Mouse (Mus musculus): ENCODE measurements around the gene BC025920. TPM values are rescaled to one million over a fixed set of nuclear protein-coding genes. Genes with fewer than 3 reads are reported as not detected.
A peak's percentile ranks its signal among the peaks of the same experiment; 100 is the strongest.

The BC025920 gene
- polyA plus RNA-seq, 1 experiment = 3.7 TPM

DNA sequence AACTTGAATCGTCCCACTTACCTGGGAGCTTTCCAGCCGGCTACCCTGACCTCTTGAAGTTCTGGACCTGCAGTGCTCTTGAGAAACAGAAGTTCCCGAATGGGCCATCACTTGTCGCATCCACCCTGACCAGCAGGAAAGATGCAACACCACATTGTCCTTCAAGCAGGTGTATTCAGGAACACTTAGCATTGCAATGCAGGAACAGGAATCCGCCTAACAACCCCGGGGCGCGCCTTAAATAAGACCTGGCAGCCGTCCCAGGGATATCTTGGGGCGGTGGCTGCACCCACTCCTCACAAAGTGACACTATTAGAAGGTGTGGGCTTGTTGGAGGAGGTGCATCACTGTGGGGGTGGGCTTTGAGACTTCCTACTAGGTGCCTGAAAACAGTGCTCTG is 49.1 kb downstream of the BC025920 start:
- TF ChIP-seq POLR2A (IDR thresholded peaks at IDR 0.05; ENCODE audit: borderline replicate concordance, insufficient read depth, low read length) = no peak
- TF ChIP-seq CTCF (IDR thresholded peaks at IDR 0.05; ENCODE audit: borderline replicate concordance, insufficient read depth, low read depth, low read length) = no peak
- Histone ChIP-seq H3K4me3 (replicated peaks; ENCODE audit: insufficient read depth, low read depth, low read length) (no peak overlapping the region), H3K27ac (ENCODE audit: insufficient read depth, low read length) (no peak overlapping the region), H3K27me3 (ENCODE audit: control insufficient read depth, insufficient read depth, low read length) (no peaks in the 10 kb centered on the region), H3K4me1 (ENCODE audit: control insufficient read depth, insufficient read depth, low read length) (no peaks in the 10 kb centered on the region; the same call in 1 of the 2 replicates)
- peak; percentile 1 to 4 for DNase-seq
- WGBS = 97% methylated on average over 10 of the region's 10 CpGs

DNA sequence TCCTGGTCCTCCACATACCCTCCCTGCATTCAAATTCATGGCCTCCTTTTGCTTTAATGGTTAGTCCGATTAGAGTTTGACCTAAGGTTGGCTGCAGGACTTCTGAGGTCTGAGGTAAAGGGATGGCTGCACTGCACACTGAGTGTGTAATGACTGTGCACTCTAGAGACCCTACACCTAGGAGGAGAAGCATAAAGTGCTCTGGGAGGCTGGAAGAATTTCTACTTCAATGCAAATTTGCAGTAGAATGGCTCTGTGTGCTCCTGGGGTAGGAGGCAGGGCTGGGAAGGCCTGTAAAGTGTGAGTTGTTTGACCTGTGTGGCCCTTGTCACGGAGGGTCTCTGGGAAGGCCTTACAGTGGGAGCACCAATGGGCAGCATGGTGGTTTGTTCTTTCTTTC is 50.1 kb downstream of the BC025920 start:
- H3K27ac ChIP-seq (ENCODE audit: insufficient read depth, low read length) = no peak overlapping the region
- 99% methylated on average over 2 of the region's 2 CpGs for WGBS
- no peak for TF ChIP-seq CTCF (IDR thresholded peaks at IDR 0.05; ENCODE audit: borderline replicate concordance, insufficient read depth, low read depth, low read length)
- TF ChIP-seq POLR2A (IDR thresholded peaks at IDR 0.05; ENCODE audit: borderline replicate concordance, insufficient read depth, low read length) = no peak
- DNase-seq = no peak
- no peaks in the 10 kb centered on the region for H3K4me1 ChIP-seq (ENCODE audit: control insufficient read depth, insufficient read depth, low read length)
- H3K27me3 ChIP-seq (ENCODE audit: control insufficient read depth, insufficient read depth, low read length) = no peaks in the 10 kb centered on the region
- H3K4me3 ChIP-seq (replicated peaks; ENCODE audit: insufficient read depth, low read depth, low read length) = no peak overlapping the region

Other genes starting within 250 kb of the BC025920 start
- 34.8 and 35.0 TPM in 2 replicates for gene Mfsd12, start 248.8 kb upstream of the BC025920 start, polyA plus RNA-seq (2012; rRNA removed)
- 0.24 and 0.36 TPM in 2 replicates for gene 4930404N11Rik, start 240.5 kb upstream of the BC025920 start, polyA plus RNA-seq (2012; rRNA removed)
- 75.8 and 81.5 TPM in 2 replicates for gene Fzr1, start 227.8 kb upstream of the BC025920 start, polyA plus RNA-seq (2012; rRNA removed)
- 87.7 and 93.1 TPM in 2 replicates for gene Dohh, start 221.8 kb upstream of the BC025920 start, polyA plus RNA-seq (2012; rRNA removed)
- gene Gm48551, start 221.8 kb upstream of the BC025920 start, polyA plus RNA-seq (2012; rRNA removed) = 10.2 and 10.8 TPM in 2 replicates
- gene Gm48552, start 217.3 kb upstream of the BC025920 start, polyA plus RNA-seq (2012; rRNA removed) = 10.7 and 13.8 TPM in 2 replicates
- 1.2 and 1.7 TPM in 2 replicates for gene Smim24, start 213.2 kb upstream of the BC025920 start, polyA plus RNA-seq (2012; rRNA removed)
- 103 and 108 TPM in 2 replicates for gene Nfic, start 150.6 kb upstream of the BC025920 start, polyA plus RNA-seq (2012; rRNA removed)
- gene Celf5, start 123.6 kb upstream of the BC025920 start, polyA plus RNA-seq (2012; rRNA removed) = 57.3 and 60.6 TPM in 2 replicates
- 112 and 116 TPM in 2 replicates for gene Ncln, start 109.9 kb upstream of the BC025920 start, polyA plus RNA-seq (2012; rRNA removed)
- gene S1pr4, start 106.1 kb upstream of the BC025920 start, polyA plus RNA-seq (2012; rRNA removed) = 0.67 and 1.1 TPM in 2 replicates
- 1.3 and 1.4 TPM in 2 replicates for gene Gna15, start 82.0 kb upstream of the BC025920 start, polyA plus RNA-seq (2012; rRNA removed)
- gene Gna11, start 61.1 kb upstream of the BC025920 start, polyA plus RNA-seq (2012; rRNA removed) = 105 and 107 TPM in 2 replicates
- 1,117 and 1,168 TPM in 2 replicates for gene Aes, start 46.8 kb upstream of the BC025920 start, polyA plus RNA-seq (2012; rRNA removed)
- gene Tle2, start 31.7 kb upstream of the BC025920 start, polyA plus RNA-seq (2012; rRNA removed) = 282 and 321 TPM in 2 replicates
- 8.7 and 9.6 TPM in 2 replicates for gene Tle6, start 5.2 kb upstream of the BC025920 start, polyA plus RNA-seq (2012; rRNA removed)
- 35.4 and 38.5 TPM in 2 replicates for gene Sirt6, start 21.5 kb downstream of the BC025920 start, polyA plus RNA-seq (2012; rRNA removed)
- gene Ankrd24, start 22.3 kb downstream of the BC025920 start, polyA plus RNA-seq (2012; rRNA removed) = 121 and 130 TPM in 2 replicates
- gene Gm10778, start 42.8 kb downstream of the BC025920 start, polyA plus RNA-seq (2012; rRNA removed) = 3.8 and 4.2 TPM in 2 replicates
- 4.9 and 6.6 TPM in 2 replicates for gene Zfp433, start 98.6 kb downstream of the BC025920 start, polyA plus RNA-seq (2012; rRNA removed)
- gene Gm3055, start 164.9 kb downstream of the BC025920 start, polyA plus RNA-seq (2012; rRNA removed) = 9.7 and 11.5 TPM in 2 replicates
- gene Gm4767, start 205.9 kb downstream of the BC025920 start, polyA plus RNA-seq (2012; rRNA removed) = 0.78 and 0.79 TPM in 2 replicates

Data from cerebellum, adult 2 months (tissue).